ENCODE assay signal across 8 mouse cellular contexts in genomic region chr8:47713171-47713663, GRCm38 (mm10). TPM values are rescaled to one million over a fixed set of nuclear protein-coding genes. Genes with fewer than 3 reads are reported as not detected.
A peak's percentile ranks its signal among the peaks of the same experiment; 100 is the strongest.
DNase-seq lines count a peak whose midpoint lies in the region; ATAC-seq lines count a peak whose summit lies in the region.

No protein-coding gene starts in this region.

- no peaks in the 10 kb centered on the region for H3K9me3 ChIP-seq in forebrain, embryonic 12.5 days
- no peaks in the 10 kb centered on the region for H3K9me3 ChIP-seq in kidney, embryonic 16.5 days (ENCODE audit: low read length)
- H3K9me3 ChIP-seq in megakaryocyte, embryonic 14.5 days, result no peaks in the 10 kb centered on the region
- no peaks in the 10 kb centered on the region for H3K9me3 ChIP-seq in stomach, embryonic 15.5 days

- H3K4me3 ChIP-seq in forebrain, embryonic 12.5 days (replicated peaks), result peak overlapping the region; percentile 94
- H3K4me3 ChIP-seq in kidney, embryonic 16.5 days (ENCODE audit: low read length), result peak overlapping the region; percentile 99
- peak overlapping the region; percentile 99 for H3K4me3 ChIP-seq in megakaryocyte, embryonic 14.5 days (replicated peaks)
- peak overlapping the region; percentile 74 for H3K4me3 ChIP-seq in stomach, embryonic 15.5 days (replicated peaks)

- H3K9ac ChIP-seq in forebrain, embryonic 12.5 days, result peak overlapping the region; percentile 95
- peak overlapping the region; percentile 93 for H3K9ac ChIP-seq in kidney, embryonic 16.5 days (replicated peaks; ENCODE audit: low read length)
- peak overlapping the region; percentile 71 for H3K9ac ChIP-seq in stomach, embryonic 15.5 days

- peak overlapping the region; percentile 96 for H3K27ac ChIP-seq in forebrain, embryonic 12.5 days
- H3K27ac ChIP-seq in kidney, embryonic 16.5 days (ENCODE audit: low read length), result peak overlapping the region; percentile 97
- peak overlapping the region; percentile 93 for H3K27ac ChIP-seq in stomach, embryonic 15.5 days

- peak; percentile 18 for DNase-seq in layer of hippocampus, adult 9-11 months
- no peak for DNase-seq in layer of hippocampus, adult 8-10 months (ENCODE audit: low spot score in 2 of 2)
- peak; percentile 47 for DNase-seq in T-cell, adult 2 months (ENCODE audit: low spot score)
- DNase-seq in adrenal gland, adult 8-10 months, result no peak

- peak; percentile 45 for ATAC-seq in forebrain, embryonic 12.5 days (ENCODE audit: low FRiP score)
- ATAC-seq in kidney, embryonic 16.5 days (ENCODE audit: low FRiP score, low TSS enrichment), result peak; percentile 58
- ATAC-seq in stomach, embryonic 15.5 days (ENCODE audit: insufficient read depth, low FRiP score, low read depth), result peak; percentile 9

- H3K27me3 ChIP-seq in forebrain, embryonic 12.5 days, result no peaks in the 10 kb centered on the region
- no peaks in the 10 kb centered on the region for H3K27me3 ChIP-seq in kidney, embryonic 16.5 days (ENCODE audit: insufficient read depth, low read length)
- H3K27me3 ChIP-seq in megakaryocyte, embryonic 14.5 days (replicated peaks), result no peaks in the 10 kb centered on the region
- H3K27me3 ChIP-seq in stomach, embryonic 15.5 days (replicated peaks), result no peaks in the 10 kb centered on the region

- peaks cover 21% of the 10 kb centered on the region for H3K4me1 ChIP-seq in forebrain, embryonic 12.5 days
- peaks cover 12% of the 10 kb centered on the region for H3K4me1 ChIP-seq in kidney, embryonic 16.5 days (ENCODE audit: insufficient read depth, low read length)
- H3K4me1 ChIP-seq in megakaryocyte, embryonic 14.5 days, result peaks cover 48% of the 10 kb centered on the region
- no peaks in the 10 kb centered on the region for H3K4me1 ChIP-seq in stomach, embryonic 15.5 days

- WGBS in forebrain, embryonic 12.5 days, result under 1% methylated on average over 44 of the region's 44 CpGs
- WGBS in kidney, embryonic 16.5 days, result 0% methylated on average over 42 of the region's 44 CpGs
- under 1% methylated on average over 43 of the region's 44 CpGs for WGBS in stomach, embryonic 15.5 days

- peaks cover 25% of the 10 kb centered on the region for H3K36me3 ChIP-seq in forebrain, embryonic 12.5 days (replicated peaks)
- peaks cover 18% of the 10 kb centered on the region for H3K36me3 ChIP-seq in kidney, embryonic 16.5 days (ENCODE audit: insufficient read depth, low read length)
- peaks cover 37% of the 10 kb centered on the region for H3K36me3 ChIP-seq in megakaryocyte, embryonic 14.5 days (replicated peaks; ENCODE audit: low read length)
- 0 out of 2 replicates have a peak, but pooled peaks cover 13% of the 10 kb centered on the region for H3K36me3 ChIP-seq in stomach, embryonic 15.5 days

- peak overlapping the region; percentile 67 for H3K4me2 ChIP-seq in forebrain, embryonic 12.5 days
- H3K4me2 ChIP-seq in kidney, embryonic 16.5 days (replicated peaks; ENCODE audit: low read depth, low read length), result peak overlapping the region; percentile 62
- peak overlapping the region; percentile 69 for H3K4me2 ChIP-seq in stomach, embryonic 15.5 days

RNA-seq across cellular contexts. Expression of gene Cdkn2aip, which starts 0.5 kb away (rescaled TPM):
- total RNA-seq in layer of hippocampus, adult 8-10 months (2022), result 10 to 100 TPM; 14.5 to 16.8 (median 16.2) TPM
- polyA plus RNA-seq in forebrain, embryonic 12.5 days (2016; fragmentation: Nextera tagmentation; extraction: Ambion mirVana), result 41.3 and 52.8 TPM in 2 replicates
- 28.0 and 28.8 TPM in 2 replicates for polyA plus RNA-seq in kidney, embryonic 16.5 days (2015; fragmentation: Nextera tagmentation; extraction: Ambion mirVana)
- 4.5 and 5.9 TPM in 2 replicates for polyA plus RNA-seq in megakaryocyte, embryonic 14.5 days (2012; ENCODE audit: insufficient read depth, low replicate concordance)
- polyA plus RNA-seq in stomach, embryonic 15.5 days (2015; fragmentation: Nextera tagmentation; extraction: Ambion mirVana), result 21.4 and 21.6 TPM in 2 replicates
- 10 to 100 TPM; 12.9 to 14.0 (median 13.4) TPM for total RNA-seq in adrenal gland, adult 8-10 months (2022)

RNA-seq across cellular contexts. Expression of gene Ing2, which starts 37.9 kb away (rescaled TPM):
- total RNA-seq in layer of hippocampus, adult 8-10 months (2022), result 10 to 100 TPM; 31.9 to 36.6 (median 35.7) TPM
- polyA plus RNA-seq in forebrain, embryonic 12.5 days (2016; fragmentation: Nextera tagmentation; extraction: Ambion mirVana), result 12.1 and 13.7 TPM in 2 replicates
- 9.9 and 11.6 TPM in 2 replicates for polyA plus RNA-seq in kidney, embryonic 16.5 days (2015; fragmentation: Nextera tagmentation; extraction: Ambion mirVana)
- 5.4 and 5.7 TPM in 2 replicates for polyA plus RNA-seq in megakaryocyte, embryonic 14.5 days (2012; ENCODE audit: insufficient read depth, low replicate concordance)
- 13.3 and 15.8 TPM in 2 replicates for polyA plus RNA-seq in stomach, embryonic 15.5 days (2015; fragmentation: Nextera tagmentation; extraction: Ambion mirVana)
- total RNA-seq in adrenal gland, adult 8-10 months (2022), result 10 to 100 TPM; 17.4 to 21.0 (median 19.7) TPM

Comparison
In these comparisons a context has a peak if more than half of its experiments do, and no peak if none do; other contexts are left out.
1. DNase-seq: peak in layer of hippocampus, adult 9-11 months (single experiment) and T-cell, adult 2 months (single experiment); none in layer of hippocampus, adult 8-10 months (0 of 2) and adrenal gland, adult 8-10 months (single experiment).
2. Peak in every context shown above with its lines, with median percentiles within 50 percentile points of each other: ATAC-seq, H3K27ac ChIP-seq, H3K4me2 ChIP-seq, H3K4me3 ChIP-seq and H3K9ac ChIP-seq.